Mouse (Mus musculus): ENCODE results near the gene Ccdc85b. TPM values are rescaled to one million over a fixed set of nuclear protein-coding genes. Genes with fewer than 3 reads are reported as not detected.

The Ccdc85b gene
- polyA plus RNA-seq, 1 experiment, result 32.5 TPM

GRCm38 (mm10) chr19:5424782-5425741 lies 32.6 kb downstream of the Ccdc85b start, which contains the start of the genes Drap1 and AI837181:
Gene Drap1, minus strand, starts transcription at chr19:5424979.
Gene AI837181, plus strand, starts transcription at chr19:5425144.
- peak within 1 kb of the TSS; percentile 86 for H3K4me3 ChIP-seq (replicated peaks; ENCODE audit: insufficient read depth, low read depth, low read length)
- no peaks in the 10 kb centered on the region for H3K27me3 ChIP-seq (ENCODE audit: control insufficient read depth, insufficient read depth, low read length)
- peak within 1 kb of the TSS; percentile 82 for H3K27ac ChIP-seq (ENCODE audit: insufficient read depth, low read length)
- peaks cover 42% of the 10 kb centered on the region for H3K4me1 ChIP-seq (ENCODE audit: control insufficient read depth, insufficient read depth, low read length)
- peak; percentile 94 for DNase-seq
- WGBS, result under 1% methylated on average over 85 of the region's 87 CpGs
- TF ChIP-seq CTCF (IDR thresholded peaks at IDR 0.05; ENCODE audit: borderline replicate concordance, insufficient read depth, low read depth, low read length) (no peak), POLR2A (IDR thresholded peaks at IDR 0.05; ENCODE audit: borderline replicate concordance, insufficient read depth, low read length) (peak; percentile 27; the same call in 1 of the 2 replicates)

- no peak for TF ChIP-seq POLR2A (IDR thresholded peaks at IDR 0.05; ENCODE audit: borderline replicate concordance, insufficient read depth, low read length)
- no peak for TF ChIP-seq CTCF (IDR thresholded peaks at IDR 0.05; ENCODE audit: borderline replicate concordance, insufficient read depth, low read depth, low read length)
- peak overlapping the region; percentile 82 for H3K27ac ChIP-seq (ENCODE audit: insufficient read depth, low read length)
- DNase-seq, result peak in 1 of 2 experiments; percentile 55
- peaks cover 34% of the 10 kb centered on the region for H3K4me1 ChIP-seq (ENCODE audit: control insufficient read depth, insufficient read depth, low read length)
- WGBS, result 1% methylated on average over 41 of the region's 48 CpGs
- H3K27me3 ChIP-seq (ENCODE audit: control insufficient read depth, insufficient read depth, low read length), result no peaks in the 10 kb centered on the region
- peak overlapping the region; percentile 86 for H3K4me3 ChIP-seq (replicated peaks; ENCODE audit: insufficient read depth, low read depth, low read length)
Measured at GRCm38 (mm10) chr19:5424092-5424781, 33.5 kb downstream of the Ccdc85b start.

GRCm38 (mm10) chr19:5423561-5423960 lies 34.1 kb downstream of the Ccdc85b start:
- no peaks in the 10 kb centered on the region for H3K27me3 ChIP-seq (ENCODE audit: control insufficient read depth, insufficient read depth, low read length)
- WGBS, result 43% methylated on average over 12 of the region's 12 CpGs
- peak overlapping the region; percentile 20; the same call in 1 of the 2 replicates for H3K27ac ChIP-seq (ENCODE audit: insufficient read depth, low read length)
- TF ChIP-seq CTCF (IDR thresholded peaks at IDR 0.05; ENCODE audit: borderline replicate concordance, insufficient read depth, low read depth, low read length) (no peak), POLR2A (IDR thresholded peaks at IDR 0.05; ENCODE audit: borderline replicate concordance, insufficient read depth, low read length) (no peak)
- peak in 1 of 2 experiments; percentile 37 for DNase-seq
- peak overlapping the region; percentile 86 for H3K4me3 ChIP-seq (replicated peaks; ENCODE audit: insufficient read depth, low read depth, low read length)
- peaks cover 33% of the 10 kb centered on the region for H3K4me1 ChIP-seq (ENCODE audit: control insufficient read depth, insufficient read depth, low read length)

GRCm38 (mm10) chr19:5422895-5423443 lies 34.7 kb downstream of the Ccdc85b start:
- peaks cover 33% of the 10 kb centered on the region for H3K4me1 ChIP-seq (ENCODE audit: control insufficient read depth, insufficient read depth, low read length)
- peak overlapping the region; percentile 86 for H3K4me3 ChIP-seq (replicated peaks; ENCODE audit: insufficient read depth, low read depth, low read length)
- no peak for DNase-seq
- WGBS, result 69% methylated on average over 9 of the region's 9 CpGs
- no peaks in the 10 kb centered on the region for H3K27me3 ChIP-seq (ENCODE audit: control insufficient read depth, insufficient read depth, low read length)
- H3K27ac ChIP-seq (ENCODE audit: insufficient read depth, low read length), result no peak overlapping the region
- TF ChIP-seq CTCF (IDR thresholded peaks at IDR 0.05; ENCODE audit: borderline replicate concordance, insufficient read depth, low read depth, low read length), result no peak
- no peak for TF ChIP-seq POLR2A (IDR thresholded peaks at IDR 0.05; ENCODE audit: borderline replicate concordance, insufficient read depth, low read length)

- peak; percentile 53 to 69 for DNase-seq
- Histone ChIP-seq H3K4me3 (replicated peaks; ENCODE audit: insufficient read depth, low read depth, low read length) (peak overlapping the region; percentile 13), H3K27me3 (ENCODE audit: control insufficient read depth, insufficient read depth, low read length) (no peaks in the 10 kb centered on the region), H3K27ac (ENCODE audit: insufficient read depth, low read length) (peak overlapping the region; percentile 59; the same call in 1 of the 2 replicates), H3K4me1 (ENCODE audit: control insufficient read depth, insufficient read depth, low read length) (peaks cover 33% of the 10 kb centered on the region)
- 13% methylated on average over 10 of the region's 10 CpGs for WGBS
- TF ChIP-seq CTCF (IDR thresholded peaks at IDR 0.05; ENCODE audit: borderline replicate concordance, insufficient read depth, low read depth, low read length) (no peak), POLR2A (IDR thresholded peaks at IDR 0.05; ENCODE audit: borderline replicate concordance, insufficient read depth, low read length) (no peak)
Measured at GRCm38 (mm10) chr19:5422267-5422666, 35.4 kb downstream of the Ccdc85b start.

GRCm38 (mm10) chr19:5421784-5422183 lies 35.9 kb downstream of the Ccdc85b start:
- TF ChIP-seq CTCF (IDR thresholded peaks at IDR 0.05; ENCODE audit: borderline replicate concordance, insufficient read depth, low read depth, low read length) (no peak), POLR2A (IDR thresholded peaks at IDR 0.05; ENCODE audit: borderline replicate concordance, insufficient read depth, low read length) (no peak)
- Histone ChIP-seq H3K27ac (ENCODE audit: insufficient read depth, low read length) (peak overlapping the region; percentile 59; the same call in 1 of the 2 replicates), H3K4me1 (ENCODE audit: control insufficient read depth, insufficient read depth, low read length) (peaks cover 28% of the 10 kb centered on the region), H3K27me3 (ENCODE audit: control insufficient read depth, insufficient read depth, low read length) (no peaks in the 10 kb centered on the region), H3K4me3 (replicated peaks; ENCODE audit: insufficient read depth, low read depth, low read length) (peak overlapping the region; percentile 13)
- WGBS, result 55% methylated on average over 5 of the region's 5 CpGs
- DNase-seq, result no peak

GRCm38 (mm10) chr19:5420579-5420978 lies 37.1 kb downstream of the Ccdc85b start:
- DNase-seq, result no peak
- no peak for TF ChIP-seq POLR2A (IDR thresholded peaks at IDR 0.05; ENCODE audit: borderline replicate concordance, insufficient read depth, low read length)
- TF ChIP-seq CTCF (IDR thresholded peaks at IDR 0.05; ENCODE audit: borderline replicate concordance, insufficient read depth, low read depth, low read length), result no peak
- WGBS, result 87% methylated on average over 6 of the region's 6 CpGs
- no peaks in the 10 kb centered on the region for H3K27me3 ChIP-seq (ENCODE audit: control insufficient read depth, insufficient read depth, low read length)
- 0 out of 2 replicates have a peak overlapping the region, but pooled peaks have one; percentile 8 for H3K27ac ChIP-seq (ENCODE audit: insufficient read depth, low read length)
- H3K4me3 ChIP-seq (replicated peaks; ENCODE audit: insufficient read depth, low read depth, low read length), result no peak overlapping the region
- H3K4me1 ChIP-seq (ENCODE audit: control insufficient read depth, insufficient read depth, low read length), result peaks cover 20% of the 10 kb centered on the region

All from cerebellum, adult 2 months (tissue).